Mouse (Mus musculus) E14TG2a.4 (cell line): Measurements from ENCODE around the gene Fes.

Experiments
- H3K27me3 ChIP-seq: 2 replicates; pipeline ENCODE4 v1.6.1; 2014; ENCODE audit warnings: low read length, control low read depth; ENCODE audit not compliant: insufficient read depth
- H3K36me3 ChIP-seq: 2 replicates; pipeline ENCODE4 v1.6.1; 2014; ENCODE audit warnings: low read length, control low read depth; ENCODE audit not compliant: insufficient read depth
- H3K4me1 ChIP-seq: replicated peaks from 2 replicates; pipeline ENCODE4 v1.6.1; 2014; ENCODE audit warnings: low read depth, low read length, control low read depth
- H3K4me3 ChIP-seq: replicated peaks from 2 replicates; pipeline ENCODE4 v1.5.1; 2014; ENCODE audit warnings: mild to moderate bottlenecking, low read length
- H3K9me3 ChIP-seq: 2 replicates; pipeline ENCODE4 v1.6.1; 2014; ENCODE audit warnings: low read length, control low read depth
- CTCF ChIP-seq: conservative IDR thresholded peaks from 2 replicates; pipeline ENCODE4 v1.5.1; 2014; ENCODE audit warnings: low read length
- NANOG ChIP-seq: IDR thresholded peaks from 2 replicates; pipeline ENCODE4 v1.6.1; 2014; ENCODE audit warnings: borderline replicate concordance, low read length, mixed read lengths
- POU5F1 ChIP-seq: IDR thresholded peaks from 2 replicates; pipeline ENCODE4 v1.6.1; 2014; ENCODE audit warnings: low read length, borderline replicate concordance

Fes gene

GRCm38 (mm10) chr7:80374733-80375132 lies 13.0 kb downstream of the Fes start:
- H3K4me1 ChIP-seq = peaks cover 31% of the 10 kb centered on the region
- no peaks in the 10 kb centered on the region for H3K36me3 ChIP-seq
- no peaks in the 10 kb centered on the region for H3K9me3 ChIP-seq

GRCm38 (mm10) chr7:80374280-80374679 lies 13.5 kb downstream of the Fes start:
- TF ChIP-seq POU5F1 (no peak), CTCF (no peak), NANOG (no peak)
- Histone ChIP-seq H3K36me3 (no peaks in the 10 kb centered on the region), H3K4me1 (peaks cover 31% of the 10 kb centered on the region), H3K27me3 (peaks cover 46% of the 10 kb centered on the region), H3K9me3 (no peaks in the 10 kb centered on the region), H3K4me3 (0 out of 2 replicates have a peak overlapping the region, but pooled peaks have one; percentile 14)

More at GRCm38 (mm10) chr7:80374733-80375132, 13.0 kb downstream of the Fes start:
- Histone ChIP-seq H3K27me3 (peaks cover 43% of the 10 kb centered on the region), H3K4me3 (no peak overlapping the region)
- TF ChIP-seq POU5F1 (no peak), NANOG (no peak), CTCF (no peak)

- no peaks in the 10 kb centered on the region for H3K36me3 ChIP-seq
- 0 out of 2 replicates have a peak overlapping the region, but pooled peaks have one; percentile 14 for H3K4me3 ChIP-seq
- H3K4me1 ChIP-seq = peaks cover 33% of the 10 kb centered on the region
- TF ChIP-seq NANOG (no peak), POU5F1 (no peak), CTCF (no peak)
- no peaks in the 10 kb centered on the region for H3K9me3 ChIP-seq
- H3K27me3 ChIP-seq = peaks cover 50% of the 10 kb centered on the region
Observed at GRCm38 (mm10) chr7:80373850-80374249, 13.9 kb downstream of the Fes start.

- no peaks in the 10 kb centered on the region for H3K36me3 ChIP-seq
- no peaks in the 10 kb centered on the region for H3K9me3 ChIP-seq
- TF ChIP-seq CTCF (no peak), NANOG (no peak), POU5F1 (no peak)
- no peak overlapping the region for H3K4me3 ChIP-seq
- H3K27me3 ChIP-seq = peaks cover 52% of the 10 kb centered on the region
- H3K4me1 ChIP-seq = peaks cover 36% of the 10 kb centered on the region
Observed at GRCm38 (mm10) chr7:80373352-80373751, 14.4 kb downstream of the Fes start.

GRCm38 (mm10) chr7:80372667-80373066 lies 15.1 kb downstream of the Fes start:
- Histone ChIP-seq H3K27me3 (peaks cover 57% of the 10 kb centered on the region), H3K4me1 (peaks cover 40% of the 10 kb centered on the region), H3K36me3 (peaks cover 4% of the 10 kb centered on the region; the same call in 1 of the 2 replicates), H3K9me3 (no peaks in the 10 kb centered on the region), H3K4me3 (no peak overlapping the region)
- TF ChIP-seq POU5F1 (no peak), NANOG (no peak), CTCF (no peak)

- H3K36me3 ChIP-seq = peaks cover 9% of the 10 kb centered on the region
- H3K9me3 ChIP-seq = no peaks in the 10 kb centered on the region
- H3K4me3 ChIP-seq = no peak overlapping the region
- TF ChIP-seq CTCF (no peak), NANOG (no peak), POU5F1 (no peak)
- H3K4me1 ChIP-seq = peaks cover 41% of the 10 kb centered on the region
- H3K27me3 ChIP-seq = peaks cover 59% of the 10 kb centered on the region
Observed at GRCm38 (mm10) chr7:80372166-80372565, 15.6 kb downstream of the Fes start.

- Histone ChIP-seq H3K4me3 (peak within 1 kb of the TSS; percentile 86), H3K4me1 (peaks cover 41% of the 10 kb centered on the region), H3K27me3 (peaks cover 56% of the 10 kb centered on the region), H3K9me3 (no peaks in the 10 kb centered on the region), H3K36me3 (peaks cover 19% of the 10 kb centered on the region)
- no peak for TF ChIP-seq CTCF
- no peak for TF ChIP-seq POU5F1
- no peak for TF ChIP-seq NANOG
Observed at GRCm38 (mm10) chr7:80371041-80371751, 16.6 kb downstream of the Fes start, which contains the start of gene Man2a2. Man2a2 (minus strand) TSS chr7:80371375.

GRCm38 (mm10) chr7:80370649-80371040 lies 17.1 kb downstream of the Fes start:
- Histone ChIP-seq H3K4me3 (peak overlapping the region; percentile 86), H3K36me3 (peaks cover 21% of the 10 kb centered on the region), H3K9me3 (no peaks in the 10 kb centered on the region), H3K27me3 (peaks cover 56% of the 10 kb centered on the region), H3K4me1 (peaks cover 41% of the 10 kb centered on the region)
- TF ChIP-seq NANOG = no peak
- TF ChIP-seq CTCF = no peak
- TF ChIP-seq POU5F1 = no peak
